Mouse (Mus musculus) thymus, postnatal 25 days (tissue): ENCODE data around the gene Fchsd2.

Experiments
- DNase-seq: peaks from one replicate; pipeline ENCODE4 v3.0.0; 2022

The Fchsd2 gene

GRCm38 (mm10) chr7:101321218-101321827, 228.7 kb downstream of the Fchsd2 start:
- peak; percentile 40 for DNase-seq

- no peak for DNase-seq
Measured at GRCm38 (mm10) chr7:101323141-101323594, 230.5 kb downstream of the Fchsd2 start.

- no peak for DNase-seq
Measured at GRCm38 (mm10) chr7:101324142-101324962, 231.7 kb downstream of the Fchsd2 start.

GRCm38 (mm10) chr7:101326006-101326405, 233.3 kb downstream of the Fchsd2 start:
- no peak for DNase-seq

- no peak for DNase-seq
Measured at GRCm38 (mm10) chr7:101327263-101327662, 234.6 kb downstream of the Fchsd2 start.

GRCm38 (mm10) chr7:101327786-101328185, 235.1 kb downstream of the Fchsd2 start:
- no peak for DNase-seq

- DNase-seq: no peak
Measured at GRCm38 (mm10) chr7:101328621-101329158, 236.0 kb downstream of the Fchsd2 start.

GRCm38 (mm10) chr7:101329606-101330005, 236.9 kb downstream of the Fchsd2 start:
- DNase-seq: no peak

- no peak for DNase-seq
Measured at GRCm38 (mm10) chr7:101330074-101330840, 237.6 kb downstream of the Fchsd2 start.

GRCm38 (mm10) chr7:101330841-101331173, 238.1 kb downstream of the Fchsd2 start:
- no peak for DNase-seq

GRCm38 (mm10) chr7:101332045-101332831, 239.6 kb downstream of the Fchsd2 start:
- DNase-seq: no peak
